Mouse (Mus musculus): Measurements from ENCODE around the gene Smim4.

Gene Smim4

GRCm38 (mm10) chr14:31128826-31129219 is at the start of gene Smim4:
Smim4 (minus strand) TSS chr14:31128956.
- in situ Hi-C loops (cut with MboI, MseI), result no loop called here

DNA sequence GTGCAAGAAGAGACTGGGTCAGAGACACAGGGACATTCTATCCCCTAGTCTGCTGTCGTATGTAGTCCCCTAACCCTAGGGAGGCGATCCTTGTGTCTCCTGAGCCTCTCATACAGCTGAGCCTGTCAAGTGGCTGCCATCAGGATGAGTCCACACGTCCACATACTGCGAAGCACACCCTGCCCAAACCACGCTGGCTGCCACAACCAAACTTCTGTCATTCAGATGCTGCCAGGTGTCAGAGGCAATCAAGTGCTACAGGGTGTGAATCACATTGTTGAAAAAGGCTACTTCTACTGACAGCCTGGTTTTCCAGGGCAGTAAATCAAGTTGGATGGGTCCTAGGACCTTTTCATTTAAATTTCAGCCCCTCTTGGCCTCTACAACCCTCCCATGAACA is 49.0 kb upstream of the Smim4 start:
- in situ Hi-C loops (cut with MboI, MseI), result no loop called here

- in situ Hi-C loops (cut with MboI, MseI), result no loop called here
Observed at GRCm38 (mm10) chr14:31177287-31177686, 48.5 kb upstream of the Smim4 start.

- in situ Hi-C loops (cut with MboI, MseI), result no loop called here
Observed at GRCm38 (mm10) chr14:31173537-31173936, 44.8 kb upstream of the Smim4 start.

DNA sequence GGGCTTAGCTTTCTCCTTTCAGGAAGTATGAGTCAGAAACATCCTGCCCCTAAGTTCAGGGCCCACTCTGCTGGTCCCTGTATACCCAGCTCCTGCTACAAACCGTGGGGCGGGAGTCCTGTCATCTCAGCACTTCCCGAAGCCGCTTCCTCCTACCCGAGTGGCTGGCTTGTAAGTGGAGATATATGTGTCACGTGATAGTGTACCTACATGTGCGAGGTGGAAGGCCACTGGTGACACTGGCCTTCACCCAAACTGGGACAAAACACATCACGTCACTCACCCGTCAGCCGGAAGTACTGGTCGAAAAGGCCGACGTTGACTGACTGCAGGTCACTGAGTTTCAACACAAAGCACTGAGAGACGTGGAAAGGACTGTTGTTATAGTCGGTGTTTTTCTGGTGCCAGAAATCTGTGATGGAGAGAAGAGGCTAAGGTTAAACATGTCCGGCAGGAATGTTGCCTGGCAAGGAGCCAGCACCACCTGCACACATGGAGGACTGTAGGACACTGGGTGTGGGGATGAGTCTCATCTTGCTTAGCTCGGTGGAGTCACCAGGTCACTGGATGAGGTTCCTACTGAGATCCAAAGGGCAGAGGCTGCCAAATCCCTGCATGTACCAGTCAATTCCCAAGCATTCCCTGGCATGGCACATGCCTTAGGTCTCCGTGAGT is 44.2 kb upstream of the Smim4 start:
- in situ Hi-C loops (cut with MboI, MseI), result no loop called here

DNA sequence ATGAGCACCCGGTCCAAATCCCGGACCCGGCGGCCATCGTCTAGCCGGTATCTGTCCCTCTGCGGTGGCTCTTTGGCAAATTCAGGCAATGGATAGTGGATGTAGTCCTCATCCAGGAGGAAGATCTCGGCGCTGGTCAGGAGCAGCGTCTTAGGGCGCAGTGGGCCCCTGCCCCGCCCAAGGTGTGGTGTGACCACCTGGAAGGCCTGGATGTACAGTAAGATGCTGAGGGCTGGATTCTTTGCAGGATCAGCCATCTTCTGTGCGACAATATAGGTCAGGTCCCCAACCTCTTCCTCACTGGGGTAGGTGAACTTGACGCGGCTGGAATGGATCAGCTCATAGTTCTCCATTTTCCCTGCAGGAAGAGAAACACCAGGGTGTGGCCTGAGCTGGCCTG is 43.1 kb upstream of the Smim4 start:
- in situ Hi-C loops (cut with MboI, MseI), result no loop called here

DNA sequence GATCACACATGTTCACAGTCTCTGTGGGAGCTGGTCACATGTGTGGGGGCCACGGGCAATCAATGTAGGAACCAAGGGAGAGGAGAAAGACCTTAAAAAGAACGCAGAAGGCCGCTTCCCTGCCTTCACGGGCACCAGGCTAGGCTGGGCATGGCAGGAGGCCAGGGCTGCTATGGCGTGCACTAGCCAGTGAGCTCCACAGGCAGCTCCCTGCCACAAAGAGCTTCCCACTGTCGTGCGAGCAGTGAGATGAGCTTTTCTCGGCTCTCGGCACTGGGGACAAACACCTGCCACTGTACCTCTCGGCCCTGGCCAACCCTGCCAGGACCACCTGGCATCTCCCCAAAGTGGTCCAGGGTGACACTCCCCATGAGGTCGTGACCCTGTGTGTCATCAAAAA is 42.6 kb upstream of the Smim4 start:
- in situ Hi-C loops (cut with MboI, MseI), result no loop called here

DNA sequence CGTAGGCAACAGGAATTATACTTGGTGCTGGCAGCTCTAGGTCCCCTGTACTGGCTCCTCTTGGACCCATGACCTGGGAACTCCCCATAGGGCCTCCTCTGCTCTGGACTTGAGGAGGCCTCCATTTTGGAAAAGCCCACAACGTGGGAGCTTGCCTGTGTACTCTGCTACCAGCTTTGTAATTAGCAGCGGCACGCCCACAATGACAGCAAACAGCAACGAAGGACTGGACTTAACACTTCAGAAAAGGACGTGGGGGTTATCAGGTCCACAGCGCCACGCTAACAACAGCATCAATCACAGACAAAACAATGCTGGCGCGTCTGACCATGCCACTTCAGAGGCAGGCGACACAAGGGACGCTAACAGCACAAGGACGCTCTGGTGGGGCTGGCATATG is 42.2 kb upstream of the Smim4 start:
- in situ Hi-C loops (cut with MboI, MseI), result no loop called here

- in situ Hi-C loops (cut with MboI, MseI), result no loop called here
Observed at GRCm38 (mm10) chr14:31169508-31169907, 40.8 kb upstream of the Smim4 start.

GRCm38 (mm10) chr14:31168425-31168824 is 39.7 kb upstream of the Smim4 start, which contains the start of gene Stab1:
Stab1 (minus strand) TSS chr14:31168641.
- in situ Hi-C loops (cut with MboI, MseI), result no loop called here

- in situ Hi-C loops (cut with MboI, MseI), result no loop called here
Observed at GRCm38 (mm10) chr14:31166827-31167226, 38.1 kb upstream of the Smim4 start.

- in situ Hi-C loops (cut with MboI, MseI), result no loop called here
Observed at GRCm38 (mm10) chr14:31165991-31166630, 37.4 kb upstream of the Smim4 start.

- in situ Hi-C loops (cut with MboI, MseI), result no loop called here
Observed at GRCm38 (mm10) chr14:31165458-31165857, 36.7 kb upstream of the Smim4 start.

- in situ Hi-C loops (cut with MboI, MseI), result no loop called here
Observed at GRCm38 (mm10) chr14:31165010-31165409, 36.3 kb upstream of the Smim4 start.

GRCm38 (mm10) chr14:31164067-31164466 is 35.3 kb upstream of the Smim4 start:
- in situ Hi-C loops (cut with MboI, MseI), result no loop called here

GRCm38 (mm10) chr14:31161638-31162037 is 32.9 kb upstream of the Smim4 start:
- in situ Hi-C loops (cut with MboI, MseI), result no loop called here

- in situ Hi-C loops (cut with MboI, MseI), result no loop called here
Observed at GRCm38 (mm10) chr14:31161191-31161590, 32.4 kb upstream of the Smim4 start.

GRCm38 (mm10) chr14:31160196-31161150 is 31.7 kb upstream of the Smim4 start:
- in situ Hi-C loops (cut with MboI, MseI), result no loop called here

- in situ Hi-C loops (cut with MboI, MseI), result no loop called here
Observed at GRCm38 (mm10) chr14:31145694-31146093, 16.9 kb upstream of the Smim4 start.

DNA sequence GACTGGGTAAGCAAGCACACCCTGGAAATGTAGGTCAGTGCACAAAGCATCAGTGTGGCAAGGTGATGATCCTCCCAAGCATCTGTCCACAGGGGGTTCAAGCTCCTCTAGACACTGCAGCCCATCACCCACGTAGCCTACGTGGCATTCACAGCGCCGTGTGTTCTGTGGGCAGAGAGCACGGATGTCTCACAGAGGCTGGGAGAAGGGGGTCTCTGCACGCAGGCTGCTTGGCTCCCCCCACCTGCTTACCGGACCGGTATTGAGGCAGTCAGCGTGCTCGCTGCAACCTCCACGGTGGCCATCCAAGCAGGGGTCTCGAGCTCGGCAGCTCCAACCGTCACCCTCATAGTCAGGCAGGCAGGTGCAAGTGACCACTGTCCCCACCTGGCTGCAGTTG is 12.3 kb upstream of the Smim4 start:
- in situ Hi-C loops (cut with MboI, MseI), result no loop called here

DNA sequence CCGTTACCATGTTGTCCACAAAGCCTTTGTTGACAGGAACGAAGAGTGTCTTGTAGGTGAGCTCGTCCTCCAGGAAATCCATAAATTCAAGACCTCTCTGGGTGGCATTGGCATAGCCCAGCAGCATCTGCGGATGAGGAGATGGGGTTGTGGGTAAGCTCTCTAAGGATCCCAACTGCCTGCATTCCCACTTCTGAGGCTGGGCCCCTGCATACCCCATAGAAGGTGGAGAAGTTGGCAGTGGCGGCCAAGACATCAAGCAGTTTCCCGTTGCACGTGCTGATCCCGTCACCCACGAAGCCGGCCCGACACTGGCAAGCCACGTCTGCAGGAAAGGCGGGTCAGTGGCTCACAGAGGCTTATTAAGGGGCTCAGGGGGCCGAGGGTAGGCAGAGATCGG is 11.4 kb upstream of the Smim4 start:
- in situ Hi-C loops (cut with MboI, MseI), result no loop called here

GRCm38 (mm10) chr14:31139666-31140065 is 10.9 kb upstream of the Smim4 start:
- in situ Hi-C loops (cut with MboI, MseI), result no loop called here
